Mouse (Mus musculus): ENCODE results near the gene Bod1l. TPM values are rescaled to one million over a fixed set of nuclear protein-coding genes. Genes with fewer than 3 reads are reported as not detected.

Gene Bod1l
- polyA plus RNA-seq, 1 experiment from 2014 or later, result 18.2 TPM

DNA sequence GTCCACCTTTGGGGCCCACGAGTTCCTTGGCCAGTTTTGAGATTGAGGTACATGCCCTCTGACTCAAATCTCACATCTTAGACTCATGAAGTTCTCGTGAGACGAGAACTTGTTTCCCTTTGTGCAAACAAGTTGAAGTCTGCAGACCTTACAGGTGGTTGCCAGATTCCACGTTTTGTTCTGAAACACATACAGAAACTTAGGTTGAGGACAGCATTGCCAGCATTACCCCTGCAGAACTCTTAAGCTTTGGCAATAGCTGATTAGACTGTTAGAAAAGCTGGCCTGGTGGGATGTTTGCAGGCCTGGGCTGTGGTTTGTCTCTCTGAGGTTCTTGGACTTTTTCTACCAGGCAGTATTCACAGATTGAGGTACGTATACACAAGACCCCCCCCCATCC lies 86.8 kb downstream of the Bod1l start:
- ATAC-seq, result no peak
- no peak overlapping the region for H3K4me2 ChIP-seq (ENCODE audit: low read length)
- 4% methylated on average over 5 of the region's 5 CpGs for WGBS
- DNase-seq (ENCODE audit: low spot score), result no peak
- H3K36me3 ChIP-seq (ENCODE audit: control insufficient read depth, insufficient read depth, low read length), result no peaks in the 10 kb centered on the region
- no peak overlapping the region for H3K4me3 ChIP-seq (ENCODE audit: low read depth, low read length)
- H3K27ac ChIP-seq (ENCODE audit: low read depth, low read length), result no peak overlapping the region
- no peaks in the 10 kb centered on the region for H3K4me1 ChIP-seq (ENCODE audit: control insufficient read depth, insufficient read depth, low read length)
- H3K9ac ChIP-seq (ENCODE audit: low read length), result no peak overlapping the region
- H3K27me3 ChIP-seq (replicated peaks; ENCODE audit: control insufficient read depth, insufficient read depth, low read length), result peaks cover 86% of the 10 kb centered on the region
- H3K9me3 ChIP-seq (replicated peaks; ENCODE audit: control insufficient read depth, low read length), result no peaks in the 10 kb centered on the region

DNA sequence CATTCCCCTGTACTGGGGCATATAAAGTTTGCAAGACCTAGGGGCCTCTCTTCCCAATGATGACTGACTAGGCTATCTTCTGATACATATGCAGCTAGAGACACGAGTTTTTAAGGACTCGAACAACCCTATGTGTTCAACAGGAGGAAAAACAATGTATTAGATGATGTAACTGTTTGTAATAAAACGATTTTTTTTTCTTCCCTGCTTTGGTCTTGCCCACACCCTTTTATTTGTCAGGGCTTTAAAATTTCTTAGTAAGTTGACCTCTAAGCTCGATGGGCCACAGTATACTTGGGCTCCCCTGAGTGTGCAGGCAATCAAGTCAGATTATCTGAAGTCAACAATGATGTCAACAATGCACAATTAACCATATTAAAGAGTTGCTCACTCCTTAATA lies 87.7 kb downstream of the Bod1l start:
- ATAC-seq, result no peak
- Histone ChIP-seq H3K4me1 (ENCODE audit: control insufficient read depth, insufficient read depth, low read length) (no peaks in the 10 kb centered on the region), H3K27ac (ENCODE audit: low read depth, low read length) (no peak overlapping the region), H3K4me3 (ENCODE audit: low read depth, low read length) (no peak overlapping the region), H3K4me2 (ENCODE audit: low read length) (no peak overlapping the region), H3K27me3 (replicated peaks; ENCODE audit: control insufficient read depth, insufficient read depth, low read length) (peaks cover 86% of the 10 kb centered on the region), H3K9ac (ENCODE audit: low read length) (no peak overlapping the region), H3K9me3 (replicated peaks; ENCODE audit: control insufficient read depth, low read length) (no peaks in the 10 kb centered on the region), H3K36me3 (ENCODE audit: control insufficient read depth, insufficient read depth, low read length) (no peaks in the 10 kb centered on the region)
- no peak for DNase-seq (ENCODE audit: low spot score)
- WGBS, result 3% methylated on average over 4 of the region's 4 CpGs

DNA sequence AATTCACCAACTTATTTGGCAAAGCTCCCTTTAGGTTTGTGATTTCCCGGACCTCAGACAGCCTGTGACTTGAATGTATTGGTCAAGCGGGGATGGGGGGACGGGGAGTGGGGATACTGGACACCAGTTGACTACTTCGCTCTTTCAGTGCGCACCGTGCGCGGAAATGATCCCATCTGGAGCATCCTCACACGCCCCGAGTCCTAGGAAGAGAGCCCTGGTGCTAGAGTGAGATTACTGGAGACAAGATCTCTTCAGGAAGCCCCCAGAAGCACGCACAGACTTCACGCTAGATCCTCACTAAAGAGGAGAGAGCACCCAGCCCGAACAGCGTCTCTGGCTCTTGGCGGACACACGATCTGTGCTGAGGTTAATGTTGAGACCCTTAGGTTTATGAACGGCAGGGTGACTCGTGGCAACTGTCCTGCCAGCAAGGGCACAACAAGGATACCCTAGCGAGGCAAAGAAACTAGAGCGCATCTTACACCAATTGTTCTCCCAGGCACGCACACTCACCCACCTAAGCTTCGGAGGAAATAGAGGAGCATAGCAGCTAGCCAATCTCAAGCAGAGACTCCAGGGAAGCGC lies 88.6 kb downstream of the Bod1l start:
- Histone ChIP-seq H3K27ac (ENCODE audit: low read depth, low read length) (no peak overlapping the region), H3K4me3 (ENCODE audit: low read depth, low read length) (no peak overlapping the region), H3K9me3 (replicated peaks; ENCODE audit: control insufficient read depth, low read length) (no peaks in the 10 kb centered on the region), H3K36me3 (ENCODE audit: control insufficient read depth, insufficient read depth, low read length) (no peaks in the 10 kb centered on the region), H3K4me1 (ENCODE audit: control insufficient read depth, insufficient read depth, low read length) (no peaks in the 10 kb centered on the region), H3K9ac (ENCODE audit: low read length) (no peak overlapping the region), H3K27me3 (replicated peaks; ENCODE audit: control insufficient read depth, insufficient read depth, low read length) (peaks cover 84% of the 10 kb centered on the region), H3K4me2 (ENCODE audit: low read length) (no peak overlapping the region)
- WGBS, result under 1% methylated on average over 23 of the region's 23 CpGs
- ATAC-seq, result no peak
- DNase-seq (ENCODE audit: low spot score), result no peak

DNA sequence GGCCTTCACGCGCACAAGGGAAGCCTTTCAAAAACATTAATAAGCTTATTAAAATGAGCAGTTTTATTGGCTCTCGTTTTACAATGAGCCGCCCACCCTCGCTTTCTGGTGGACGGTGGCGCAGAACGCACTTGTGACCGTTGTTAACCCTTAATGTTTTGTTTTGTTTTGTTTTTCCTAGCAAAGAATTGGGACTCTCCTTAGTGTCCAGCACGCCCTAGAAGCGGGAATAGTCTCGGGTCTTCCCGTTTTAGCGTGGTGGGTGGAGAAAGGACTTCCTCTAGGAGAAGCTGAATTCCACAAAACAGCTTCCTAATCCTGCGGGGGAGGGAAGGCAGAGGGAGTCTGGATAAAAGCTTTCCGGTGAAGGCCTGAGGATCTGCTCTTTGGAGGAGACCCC lies 89.3 kb downstream of the Bod1l start:
- no peak overlapping the region for H3K27ac ChIP-seq (ENCODE audit: low read depth, low read length)
- under 1% methylated on average over 16 of the region's 16 CpGs for WGBS
- H3K9ac ChIP-seq (ENCODE audit: low read length), result no peak overlapping the region
- ATAC-seq (no peak), DNase-seq (ENCODE audit: low spot score) (no peak)
- peaks cover 91% of the 10 kb centered on the region for H3K27me3 ChIP-seq (replicated peaks; ENCODE audit: control insufficient read depth, insufficient read depth, low read length)
- H3K4me2 ChIP-seq (ENCODE audit: low read length), result no peak overlapping the region
- H3K36me3 ChIP-seq (ENCODE audit: control insufficient read depth, insufficient read depth, low read length), result no peaks in the 10 kb centered on the region
- no peaks in the 10 kb centered on the region for H3K9me3 ChIP-seq (replicated peaks; ENCODE audit: control insufficient read depth, low read length)
- H3K4me1 ChIP-seq (ENCODE audit: control insufficient read depth, insufficient read depth, low read length), result no peaks in the 10 kb centered on the region
- no peak overlapping the region for H3K4me3 ChIP-seq (ENCODE audit: low read depth, low read length)

DNA sequence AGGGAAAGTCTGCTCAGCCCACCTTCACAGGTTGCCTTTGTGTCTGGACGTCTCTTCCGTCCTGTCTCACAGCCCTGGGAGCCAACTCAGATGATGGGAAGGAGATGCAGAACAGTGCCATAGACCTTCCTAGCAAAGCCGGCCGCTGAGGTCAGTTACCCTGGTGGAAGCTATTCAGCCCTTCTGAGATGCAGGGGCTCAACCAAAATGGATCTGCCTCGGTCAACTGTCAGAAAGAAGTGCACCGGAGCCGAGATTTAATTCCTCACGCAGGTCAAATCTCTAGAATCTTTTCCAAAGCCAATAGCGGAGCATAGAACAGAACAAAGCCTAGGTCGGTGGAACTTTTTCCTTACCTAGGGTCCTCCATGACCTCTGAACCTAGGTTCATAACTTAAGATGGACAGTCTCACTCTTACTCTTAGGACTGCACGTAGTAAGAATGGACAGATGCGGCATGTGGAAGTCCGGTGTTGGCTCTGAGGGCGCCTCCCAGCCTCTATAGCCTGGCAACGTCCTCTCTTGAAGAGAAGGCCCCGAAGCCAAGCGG lies 89.8 kb downstream of the Bod1l start:
- Histone ChIP-seq H3K9me3 (replicated peaks; ENCODE audit: control insufficient read depth, low read length) (no peaks in the 10 kb centered on the region), H3K9ac (ENCODE audit: low read length) (no peak overlapping the region), H3K27ac (ENCODE audit: low read depth, low read length) (no peak overlapping the region), H3K4me1 (ENCODE audit: control insufficient read depth, insufficient read depth, low read length) (no peaks in the 10 kb centered on the region), H3K4me3 (ENCODE audit: low read depth, low read length) (no peak overlapping the region), H3K27me3 (replicated peaks; ENCODE audit: control insufficient read depth, insufficient read depth, low read length) (peaks cover 93% of the 10 kb centered on the region), H3K4me2 (ENCODE audit: low read length) (no peak overlapping the region), H3K36me3 (ENCODE audit: control insufficient read depth, insufficient read depth, low read length) (no peaks in the 10 kb centered on the region)
- WGBS, result under 1% methylated on average over 17 of the region's 17 CpGs
- ATAC-seq, result no peak
- DNase-seq (ENCODE audit: low spot score), result no peak

DNA sequence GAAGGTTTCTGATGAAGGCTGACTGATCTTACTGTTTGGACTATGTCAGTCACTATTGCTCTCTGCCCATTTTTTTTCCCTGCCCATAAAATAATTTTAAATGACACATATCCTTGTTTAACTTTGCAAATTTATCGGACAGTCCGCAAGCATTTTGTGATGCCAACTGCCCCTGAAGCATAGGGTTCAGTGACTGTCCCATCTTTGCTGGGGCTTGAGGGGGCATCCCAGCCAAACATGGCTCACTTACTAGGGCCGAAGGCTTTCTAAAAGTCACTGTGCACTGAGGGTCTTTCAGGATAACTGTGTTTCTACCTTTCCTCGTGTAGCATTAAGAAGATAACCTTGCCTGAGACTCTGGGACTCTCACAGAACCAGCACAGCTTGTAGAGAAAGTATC lies 91.4 kb downstream of the Bod1l start:
- no peaks in the 10 kb centered on the region for H3K36me3 ChIP-seq (ENCODE audit: control insufficient read depth, insufficient read depth, low read length)
- no peak overlapping the region for H3K4me2 ChIP-seq (ENCODE audit: low read length)
- no peaks in the 10 kb centered on the region for H3K4me1 ChIP-seq (ENCODE audit: control insufficient read depth, insufficient read depth, low read length)
- peaks cover 93% of the 10 kb centered on the region for H3K27me3 ChIP-seq (replicated peaks; ENCODE audit: control insufficient read depth, insufficient read depth, low read length)
- no peak overlapping the region for H3K9ac ChIP-seq (ENCODE audit: low read length)
- no peaks in the 10 kb centered on the region for H3K9me3 ChIP-seq (replicated peaks; ENCODE audit: control insufficient read depth, low read length)
- WGBS, result 18% methylated on average over 4 of the region's 4 CpGs
- ATAC-seq (no peak), DNase-seq (ENCODE audit: low spot score) (no peak)
- no peak overlapping the region for H3K4me3 ChIP-seq (ENCODE audit: low read depth, low read length)
- H3K27ac ChIP-seq (ENCODE audit: low read depth, low read length), result no peak overlapping the region

DNA sequence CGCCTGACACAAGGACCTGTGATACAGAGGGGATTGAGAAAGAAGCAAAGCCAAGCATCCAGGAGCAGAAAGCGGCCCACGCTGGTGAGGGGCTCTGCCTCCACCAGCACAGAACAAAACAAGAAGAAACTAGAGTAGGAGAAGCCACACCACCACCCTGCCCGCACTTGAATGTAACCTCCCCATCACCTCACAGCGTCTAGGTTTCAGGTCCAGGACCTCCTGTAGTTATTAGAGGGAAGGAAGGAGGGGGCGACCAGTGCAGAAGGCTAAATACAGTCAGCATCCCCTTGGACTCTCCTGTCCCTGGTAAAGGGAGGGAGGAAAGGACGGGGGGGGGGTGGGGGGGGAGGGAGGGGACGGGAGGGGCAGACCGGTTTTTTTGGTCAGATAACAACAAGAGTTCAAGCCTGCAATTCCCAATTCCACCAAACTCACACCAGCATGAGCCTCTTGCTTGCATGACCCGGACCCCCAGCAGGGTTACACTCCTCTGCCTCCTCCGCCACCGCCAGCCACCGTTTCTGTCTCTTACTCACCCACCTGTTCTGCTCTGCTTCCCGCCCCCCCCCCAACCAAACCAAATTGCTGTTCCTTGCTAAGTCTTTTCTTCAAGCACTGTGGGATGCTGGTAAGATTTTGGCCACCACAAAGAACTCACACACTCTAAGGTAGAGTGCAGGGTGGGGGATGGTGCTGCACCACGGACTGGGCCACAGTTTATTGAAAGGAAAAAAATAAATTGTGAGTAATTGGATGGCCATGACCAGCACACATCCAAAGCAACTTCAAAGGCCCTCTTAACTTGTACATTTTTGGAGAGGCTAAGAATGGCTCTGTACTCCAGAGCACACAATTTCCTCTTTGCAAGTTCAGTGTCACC lies 99.0 kb downstream of the Bod1l start:
- ATAC-seq (no peak; the same call in 1 of the 2 replicates), DNase-seq (ENCODE audit: low spot score) (no peak)
- Histone ChIP-seq H3K27ac (ENCODE audit: low read depth, low read length) (no peak overlapping the region), H3K9me3 (replicated peaks; ENCODE audit: control insufficient read depth, low read length) (no peaks in the 10 kb centered on the region), H3K36me3 (ENCODE audit: control insufficient read depth, insufficient read depth, low read length) (no peaks in the 10 kb centered on the region), H3K4me2 (ENCODE audit: low read length) (no peak overlapping the region), H3K4me1 (ENCODE audit: control insufficient read depth, insufficient read depth, low read length) (no peaks in the 10 kb centered on the region), H3K27me3 (replicated peaks; ENCODE audit: control insufficient read depth, insufficient read depth, low read length) (peaks cover 64% of the 10 kb centered on the region), H3K4me3 (ENCODE audit: low read depth, low read length) (no peak overlapping the region), H3K9ac (ENCODE audit: low read length) (no peak overlapping the region)
- under 1% methylated on average over 11 of the region's 15 CpGs for WGBS

DNA sequence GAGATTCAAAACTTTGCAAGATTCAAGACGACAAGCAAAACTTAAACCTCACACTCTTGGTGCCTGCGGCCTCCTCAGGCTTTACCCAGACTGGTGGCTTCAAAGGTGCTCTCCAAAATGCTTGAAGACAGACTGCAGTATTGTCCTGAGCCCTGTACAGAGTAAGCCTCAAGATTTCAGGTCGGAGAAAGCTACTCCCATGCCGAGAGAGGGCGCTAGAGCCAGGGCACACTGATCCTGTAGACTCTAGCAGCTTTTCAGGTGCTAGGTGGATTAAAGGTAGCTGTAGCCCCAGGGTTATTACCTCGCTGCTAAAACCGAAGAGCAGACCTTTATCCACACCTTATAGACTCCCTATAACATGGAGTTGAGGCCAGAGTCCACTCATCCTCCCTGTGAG lies 99.9 kb downstream of the Bod1l start:
- no peak overlapping the region for H3K4me2 ChIP-seq (ENCODE audit: low read length)
- no peaks in the 10 kb centered on the region for H3K4me1 ChIP-seq (ENCODE audit: control insufficient read depth, insufficient read depth, low read length)
- H3K27ac ChIP-seq (ENCODE audit: low read depth, low read length), result no peak overlapping the region
- no peak for DNase-seq (ENCODE audit: low spot score)
- ATAC-seq, result no peak
- peaks cover 55% of the 10 kb centered on the region for H3K27me3 ChIP-seq (replicated peaks; ENCODE audit: control insufficient read depth, insufficient read depth, low read length)
- H3K9me3 ChIP-seq (replicated peaks; ENCODE audit: control insufficient read depth, low read length), result no peaks in the 10 kb centered on the region
- WGBS, result 6% methylated on average over 7 of the region's 7 CpGs
- H3K4me3 ChIP-seq (ENCODE audit: low read depth, low read length), result no peak overlapping the region
- no peaks in the 10 kb centered on the region for H3K36me3 ChIP-seq (ENCODE audit: control insufficient read depth, insufficient read depth, low read length)
- no peak overlapping the region for H3K9ac ChIP-seq (ENCODE audit: low read length)

DNA sequence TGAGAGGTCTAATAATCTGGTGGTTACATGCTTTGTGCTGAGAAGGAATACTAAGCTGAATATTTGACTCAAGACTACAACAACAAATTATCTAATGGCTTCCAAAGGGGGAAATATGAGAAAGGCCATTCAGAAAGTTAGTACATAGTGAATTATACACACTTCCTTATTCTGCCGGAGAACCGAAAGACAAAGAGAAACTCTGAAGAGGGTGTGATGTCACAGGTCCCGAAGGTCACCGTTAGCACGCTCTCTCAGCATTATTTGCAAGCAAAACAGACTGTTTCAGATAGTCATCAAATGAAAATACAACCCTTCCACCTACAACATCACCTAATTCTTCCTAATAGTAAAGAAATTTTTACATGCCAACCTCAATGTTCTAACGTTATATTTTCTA lies 105.3 kb downstream of the Bod1l start:
- no peak overlapping the region for H3K9ac ChIP-seq (ENCODE audit: low read length)
- DNase-seq (ENCODE audit: low spot score) (no peak), ATAC-seq (no peak)
- no peaks in the 10 kb centered on the region for H3K9me3 ChIP-seq (replicated peaks; ENCODE audit: control insufficient read depth, low read length)
- peaks cover 4% of the 10 kb centered on the region; the same call in 1 of the 2 replicates for H3K27me3 ChIP-seq (replicated peaks; ENCODE audit: control insufficient read depth, insufficient read depth, low read length)
- H3K4me2 ChIP-seq (ENCODE audit: low read length), result no peak overlapping the region
- H3K4me1 ChIP-seq (ENCODE audit: control insufficient read depth, insufficient read depth, low read length), result no peaks in the 10 kb centered on the region
- no peaks in the 10 kb centered on the region for H3K36me3 ChIP-seq (ENCODE audit: control insufficient read depth, insufficient read depth, low read length)
- 69% methylated on average over 6 of the region's 6 CpGs for WGBS
- no peak overlapping the region for H3K27ac ChIP-seq (ENCODE audit: low read depth, low read length)
- H3K4me3 ChIP-seq (ENCODE audit: low read depth, low read length), result no peak overlapping the region

Measured in forebrain, embryonic 14.5 days (tissue).